Mouse (Mus musculus): ENCODE measurements around the gene Mfsd8.
"Not testable (repeated sequence)": the region's sequence is repeated elsewhere in the genome, so short reads cannot be mapped to it uniquely, and the experiment has no call there.

The Mfsd8 gene

DNA sequence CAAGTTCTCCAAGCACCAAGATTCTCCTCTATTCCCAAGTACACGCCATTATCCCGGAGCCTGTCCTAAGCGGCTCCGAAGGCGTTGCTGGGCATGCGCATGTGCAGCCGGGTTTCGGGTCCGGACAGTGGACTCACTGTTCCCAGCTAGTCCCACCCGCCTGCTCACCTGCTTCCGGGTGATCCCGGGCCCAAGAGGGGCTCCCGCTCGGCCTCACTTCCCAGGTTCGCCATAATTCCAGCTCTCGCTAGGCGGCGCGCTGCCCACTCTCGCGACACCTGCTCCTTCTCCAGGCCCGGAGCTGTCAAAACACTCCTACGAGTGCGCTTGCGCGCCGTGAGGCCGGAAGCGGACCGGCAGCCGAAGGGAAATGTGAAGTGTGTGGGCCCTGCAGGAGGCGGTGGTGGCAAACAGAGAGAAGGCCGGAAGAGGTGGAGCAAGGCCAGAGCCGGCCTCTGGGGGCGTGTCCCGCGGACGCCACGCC is at the start of gene Mfsd8:
Gene Mfsd8 (minus strand): TSS at position 414 of the 484 bp plus-strand sequence.
- DNase-seq (ENCODE audit: low read depth, low spot score) = peak; percentile 97

DNA sequence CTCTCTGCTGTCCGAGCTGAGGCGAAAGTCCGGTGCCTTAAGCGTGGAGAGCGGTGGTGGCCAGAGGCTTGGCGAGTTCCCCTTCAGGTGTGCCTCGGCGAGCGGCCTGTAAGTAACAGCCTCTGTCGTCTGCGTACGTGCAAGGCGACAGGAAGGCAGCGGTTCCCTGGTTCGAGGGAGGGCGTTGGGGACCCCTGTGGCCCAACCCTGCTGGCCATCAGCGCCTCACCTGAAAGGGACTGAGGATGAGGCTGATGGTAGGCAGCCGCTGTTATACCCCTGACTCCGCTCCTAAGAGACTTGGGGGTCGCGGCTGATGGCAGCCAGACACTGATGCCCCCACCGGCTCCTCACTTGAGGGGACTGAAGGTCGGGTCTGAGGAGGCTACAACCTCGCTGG is 47.6 kb upstream of the Mfsd8 start:
- DNase-seq (ENCODE audit: low read depth, low spot score) = not testable (repeated sequence)

DNA sequence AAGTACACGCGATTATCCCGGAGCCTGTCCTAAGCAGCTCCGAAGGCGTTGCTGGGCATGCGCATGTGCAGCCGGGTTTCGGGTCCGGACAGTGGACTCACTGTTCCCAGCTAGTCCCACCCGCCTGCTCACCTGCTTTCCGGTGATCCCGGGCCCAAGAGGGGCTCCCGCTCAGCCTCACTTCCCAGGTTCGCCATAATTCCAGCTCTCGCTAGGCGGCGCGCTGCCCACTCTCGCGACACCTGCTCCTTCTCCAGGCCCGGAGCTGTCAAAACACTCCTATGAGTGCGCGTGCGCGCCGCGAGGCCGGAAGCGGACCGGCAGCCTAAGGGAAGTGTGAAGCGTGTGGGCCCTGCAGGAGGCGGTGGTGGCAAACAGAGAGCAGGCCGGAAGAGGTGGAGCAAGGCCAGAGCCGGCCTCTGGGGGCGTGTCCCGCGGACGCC is 47.2 kb upstream of the Mfsd8 start:
- peak; percentile 97 for DNase-seq (ENCODE audit: low read depth, low spot score)

DNA sequence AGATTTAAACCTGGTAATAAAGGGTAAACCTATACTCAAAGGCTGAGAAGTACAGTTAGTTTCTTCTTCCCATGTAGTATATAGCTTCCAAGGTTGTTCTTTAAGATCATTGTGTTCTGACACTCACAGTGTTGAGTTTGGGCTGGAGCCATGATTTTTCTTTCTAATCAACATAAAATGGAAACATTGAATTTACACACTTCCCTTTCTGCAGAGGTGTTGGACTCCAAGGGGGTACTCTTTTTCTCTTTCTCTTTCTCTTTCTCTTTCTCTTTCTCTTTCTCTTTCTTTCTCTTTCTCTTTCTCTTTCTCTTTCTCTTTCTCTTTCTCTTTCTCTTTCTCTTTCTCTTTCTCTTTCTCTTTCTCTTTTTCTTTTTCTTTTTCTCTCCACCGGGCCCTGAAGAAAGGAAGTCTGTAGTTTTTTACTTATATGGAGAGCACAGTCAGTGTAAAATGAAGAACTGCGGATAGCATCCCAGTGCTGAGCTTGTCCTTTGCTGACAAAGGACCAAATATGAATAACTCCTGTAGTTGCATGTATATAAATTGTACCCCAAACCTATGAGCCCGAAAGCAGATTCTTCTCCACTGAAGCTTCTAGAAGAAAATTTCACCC is 6.5 kb upstream of the Mfsd8 start:
- not testable (repeated sequence) for DNase-seq (ENCODE audit: low read depth, low spot score)

DNA sequence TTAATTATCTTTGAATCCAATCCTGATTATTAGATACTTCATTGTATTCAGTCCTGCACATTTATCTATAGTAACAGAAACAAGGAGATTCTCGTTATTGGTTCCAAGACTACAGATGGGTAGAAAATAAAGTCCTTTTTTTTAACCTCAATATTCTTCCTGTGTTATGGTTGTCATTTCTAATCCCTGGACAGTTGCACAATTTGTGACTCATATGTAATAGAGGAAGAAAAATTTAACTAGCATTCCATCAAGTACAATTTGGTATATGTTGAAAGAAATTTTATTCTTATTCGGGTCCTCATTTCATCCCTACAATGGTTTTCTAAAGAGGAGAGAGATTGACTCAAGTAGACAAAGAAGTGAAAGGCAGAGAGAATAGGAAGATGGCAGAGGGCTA is 1.2 kb upstream of the Mfsd8 start:
- DNase-seq (ENCODE audit: low read depth, low spot score) = not testable (repeated sequence)

DNA sequence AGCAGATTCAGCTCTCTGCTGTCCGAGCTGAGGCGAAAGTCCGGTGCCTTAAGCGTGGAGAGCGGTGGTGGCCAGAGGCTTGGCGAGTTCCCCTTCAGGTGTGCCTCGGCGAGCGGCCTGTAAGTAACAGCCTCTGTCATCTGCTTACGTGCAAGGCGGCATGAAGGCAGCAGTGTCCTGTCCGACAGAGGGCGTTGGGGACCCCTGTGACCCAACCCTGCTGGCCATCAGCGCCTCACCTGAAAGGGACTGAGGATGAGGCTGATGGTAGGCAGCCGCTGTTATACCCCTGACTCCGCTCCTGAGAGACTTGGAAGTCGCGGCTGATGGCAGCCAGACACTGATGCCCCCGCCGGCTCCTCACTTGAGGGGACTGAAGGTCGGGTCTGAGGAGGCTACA is 332 bp upstream of the Mfsd8 start:
- peak; percentile 24 for DNase-seq (ENCODE audit: low read depth, low spot score)

DNA sequence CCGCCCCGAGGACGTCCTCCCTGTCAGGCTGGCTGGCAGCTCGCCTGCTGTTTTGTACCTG is 101 bp upstream of the Mfsd8 start, which contains the start of gene Abhd18:
Gene Abhd18 (plus strand): TSS at position 14 of the 61 bp plus-strand sequence.
- DNase-seq (ENCODE audit: low read depth, low spot score) = not testable (repeated sequence)

DNA sequence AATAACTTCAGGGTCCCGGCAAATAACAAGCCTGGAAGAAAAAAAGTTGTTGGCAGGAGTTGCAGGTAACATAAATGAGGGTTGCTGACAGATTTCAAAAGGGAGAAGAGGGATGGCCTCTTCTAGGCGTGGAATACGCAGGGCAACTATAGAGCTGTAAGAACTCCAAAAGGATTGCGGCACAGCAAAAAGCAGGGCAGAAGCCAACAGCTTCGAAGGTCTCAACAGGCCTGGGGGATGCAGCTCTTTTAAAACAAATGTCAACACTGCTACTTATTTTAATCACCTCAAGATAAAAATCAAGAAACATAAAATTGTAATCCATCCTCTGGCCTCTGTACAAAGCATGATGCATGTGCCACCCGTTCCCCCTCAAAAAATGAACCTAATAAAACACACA is 1.2 kb downstream of the Mfsd8 start:
- not testable (repeated sequence) for DNase-seq (ENCODE audit: low read depth, low spot score)

DNA sequence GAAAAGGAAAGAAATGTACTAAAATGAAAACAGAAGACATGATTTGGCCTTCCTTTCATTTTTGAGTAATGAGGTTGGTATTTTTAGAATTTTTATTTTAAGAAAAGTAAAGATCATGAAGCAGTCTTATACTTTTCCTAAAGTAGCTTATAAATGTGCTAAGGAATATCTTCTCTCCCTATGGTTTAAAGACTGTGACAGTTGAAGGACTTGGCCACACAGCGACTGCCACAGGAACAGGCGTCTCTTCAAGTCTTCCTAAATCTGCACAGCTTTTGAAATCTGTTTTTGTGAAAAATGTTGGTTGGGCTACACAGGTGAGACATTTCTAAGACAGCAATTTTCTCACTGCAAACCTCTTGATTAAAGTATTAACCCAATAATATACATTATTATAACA is 33.4 kb downstream of the Mfsd8 start:
- DNase-seq (ENCODE audit: low read depth, low spot score) = no peak

DNA sequence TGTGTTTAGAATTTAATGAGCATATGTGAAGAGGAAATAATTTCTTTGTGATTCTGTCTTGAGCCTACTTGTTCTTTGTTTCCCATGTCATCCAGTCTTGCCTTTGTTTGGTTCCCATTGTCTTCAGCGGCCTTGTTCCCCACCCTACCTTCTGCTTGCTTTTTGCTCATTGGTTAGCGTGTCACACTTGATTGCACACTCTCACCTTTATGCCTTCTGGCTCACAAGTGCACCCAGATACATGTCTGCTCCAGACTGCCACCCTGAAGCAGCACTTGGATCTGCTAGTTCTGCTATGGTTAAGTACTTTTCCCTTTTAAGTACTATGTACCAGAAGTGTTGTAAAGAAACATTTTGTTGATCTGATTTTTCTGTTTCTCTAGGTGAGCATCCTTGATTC is 36.8 kb downstream of the Mfsd8 start:
- DNase-seq (ENCODE audit: low read depth, low spot score) = no peak

DNA sequence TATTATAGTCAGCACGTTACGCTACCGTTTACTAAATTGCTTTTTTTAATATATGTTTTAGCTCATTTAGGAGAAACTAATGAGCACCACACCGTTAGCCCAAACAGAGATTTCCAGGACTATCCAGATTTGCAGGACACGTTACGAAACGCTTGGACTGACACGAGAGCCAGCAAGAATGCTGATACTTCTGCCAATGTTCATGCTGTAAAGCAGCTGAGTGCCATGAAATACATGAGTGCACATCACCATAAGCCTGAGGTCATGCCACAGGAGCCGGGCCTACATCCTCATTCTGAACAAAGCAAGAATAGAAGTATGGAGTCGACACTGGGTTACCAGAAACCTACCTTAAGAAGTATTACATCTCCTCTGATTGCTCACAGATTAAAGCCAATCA is 38.0 kb downstream of the Mfsd8 start:
- DNase-seq (ENCODE audit: low read depth, low spot score) = no peak

DNA sequence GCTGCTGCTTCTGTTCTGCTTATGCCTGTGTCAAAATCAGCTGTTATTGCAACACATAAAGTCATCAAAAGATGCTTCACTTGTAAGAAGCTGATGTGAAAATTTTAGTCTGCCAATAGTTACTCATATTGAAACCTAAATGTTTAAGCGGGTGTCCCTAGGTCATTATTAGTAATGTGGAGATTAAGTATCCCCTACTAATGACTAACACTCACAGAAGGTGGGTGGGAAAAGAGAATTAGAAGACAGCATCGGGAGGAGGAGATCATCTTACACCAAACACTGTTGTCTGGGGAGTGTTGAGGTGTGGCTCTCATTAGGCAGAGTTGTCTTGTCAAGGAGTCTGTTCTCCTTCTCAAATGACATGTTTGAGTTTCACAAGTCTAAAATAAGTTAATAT is 39.8 kb downstream of the Mfsd8 start:
- DNase-seq (ENCODE audit: low read depth, low spot score) = no peak

DNA sequence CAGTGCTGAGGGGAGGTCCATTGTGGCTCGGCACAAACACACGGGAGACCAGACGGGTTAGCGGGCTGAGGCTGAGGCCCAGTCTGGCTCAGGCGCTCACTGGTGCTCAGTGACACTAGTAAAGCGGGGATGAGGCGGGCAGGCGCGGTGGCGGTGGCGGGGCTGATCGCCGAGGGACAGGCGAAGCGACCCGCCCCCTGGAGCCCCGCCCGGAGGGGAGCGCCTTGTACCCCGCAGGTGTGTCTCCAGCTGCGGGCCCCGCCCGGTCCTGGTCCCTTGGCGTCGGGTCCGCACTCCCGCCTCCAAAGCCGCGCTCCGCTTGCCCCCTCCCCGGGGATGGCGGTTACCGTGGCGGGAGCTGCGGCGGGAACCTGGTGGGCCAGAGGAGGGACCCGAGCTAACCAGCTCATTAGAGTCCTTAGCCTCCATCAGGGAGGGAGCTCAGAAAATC is 46.3 kb downstream of the Mfsd8 start:
- no peak for DNase-seq (ENCODE audit: low read depth, low spot score)

DNA sequence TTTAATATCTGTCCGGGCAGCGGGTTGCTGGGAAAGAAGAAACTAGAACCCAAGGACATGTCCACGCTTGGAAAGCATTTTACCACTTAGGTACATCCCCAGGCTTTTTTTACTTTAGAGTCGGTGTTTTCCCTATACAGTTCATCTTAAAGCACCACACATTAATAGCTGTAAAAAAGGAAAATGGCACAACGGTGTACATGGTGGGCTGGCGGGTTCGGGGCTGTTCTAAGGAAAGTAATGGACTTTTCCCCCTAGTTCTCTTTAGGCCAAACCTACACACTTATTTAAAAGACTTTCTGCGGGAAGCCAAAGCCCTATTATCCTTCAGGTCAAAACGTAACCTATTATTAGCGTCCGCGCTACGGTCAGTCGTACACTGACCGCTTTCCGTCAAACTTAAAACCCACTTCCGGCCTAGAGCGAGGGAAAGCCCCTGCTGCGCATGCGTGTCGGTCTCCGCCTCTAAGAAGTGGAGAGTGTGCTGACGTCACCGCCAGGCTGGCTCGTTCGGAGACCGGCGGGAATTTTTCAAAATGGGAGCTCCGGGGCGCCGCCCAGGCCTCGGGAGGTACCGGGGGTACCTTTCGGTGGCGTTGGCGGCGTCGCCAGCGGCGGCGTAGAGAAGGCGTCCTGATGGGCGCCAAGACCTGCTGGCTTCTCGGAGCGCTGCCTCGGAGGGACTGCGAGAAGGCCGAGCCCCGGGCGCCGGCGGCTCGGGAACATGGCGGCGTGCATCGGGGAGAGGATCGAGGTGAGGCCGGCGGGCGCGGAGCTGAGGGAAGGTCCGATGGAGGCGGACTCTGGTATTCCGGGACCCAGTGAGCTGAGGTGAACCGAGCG is 46.9 kb downstream of the Mfsd8 start, which contains the start of gene Plk4:
Gene Plk4 (plus strand): TSS at position 490 of the 843 bp plus-strand sequence.
- peak; percentile 94 for DNase-seq (ENCODE audit: low read depth, low spot score)

DNA sequence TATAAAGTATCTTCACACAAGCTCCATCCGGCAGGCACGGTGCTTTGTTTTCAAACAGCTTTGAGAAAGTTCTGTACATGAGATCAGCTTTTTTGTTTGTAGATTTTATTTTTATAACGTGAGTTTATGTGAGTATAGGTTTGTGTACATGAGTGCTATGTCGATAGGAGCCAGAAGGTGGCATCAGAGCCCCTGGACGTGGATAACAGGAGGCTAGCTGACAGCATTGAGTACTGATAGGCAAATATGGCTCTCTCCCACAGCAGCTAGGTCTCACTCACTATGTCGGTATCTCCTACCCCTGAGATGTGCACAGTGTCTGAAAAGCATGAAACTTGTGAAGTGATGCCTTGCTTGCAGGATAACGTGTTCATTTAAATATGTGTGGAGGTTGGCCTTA is 48.2 kb downstream of the Mfsd8 start:
- DNase-seq (ENCODE audit: low read depth, low spot score) = no peak

DNA sequence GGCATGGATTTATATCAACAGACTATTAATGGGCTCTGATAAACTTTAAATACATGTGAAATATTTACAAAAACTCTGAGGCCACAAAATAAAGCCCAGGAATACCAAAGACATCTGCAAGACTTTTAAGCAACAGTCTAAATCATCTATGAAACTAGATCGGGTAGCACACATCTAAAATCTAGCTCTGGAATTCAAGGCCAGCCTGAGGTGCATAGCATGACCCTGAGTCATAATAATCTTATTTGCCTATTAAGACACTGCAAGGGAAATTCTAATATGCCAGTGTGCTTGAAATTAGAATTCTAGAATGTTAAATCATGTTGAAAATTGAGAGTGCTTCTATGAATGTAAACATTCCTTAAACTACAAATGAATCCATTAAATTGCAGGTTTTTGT is 48.6 kb downstream of the Mfsd8 start:
- DNase-seq (ENCODE audit: low read depth, low spot score) = no peak

DNA sequence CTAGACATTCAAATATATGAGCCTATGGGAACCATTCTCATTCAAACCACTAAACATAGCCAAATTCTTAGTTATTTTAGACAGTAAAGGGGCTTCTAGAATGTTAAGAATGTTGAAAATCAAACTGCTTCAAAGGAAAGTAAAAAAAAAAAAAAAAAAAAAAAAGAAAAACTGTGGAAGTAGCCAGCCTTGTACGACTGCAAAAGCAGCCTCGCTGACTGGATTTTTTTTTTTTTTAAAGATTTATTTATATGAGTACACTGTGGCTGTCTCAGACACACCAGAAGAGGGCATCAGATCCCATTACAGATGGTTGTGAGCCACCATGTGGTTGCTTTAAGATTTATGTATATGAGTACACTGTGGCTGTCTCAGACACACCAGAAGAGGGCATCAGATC is 52.9 kb downstream of the Mfsd8 start:
- no peak for DNase-seq (ENCODE audit: low read depth, low spot score)

All from telencephalon, adult 2 months (tissue).